Mouse (Mus musculus): ENCODE data around the gene Lrrc9. TPM values are rescaled to one million over a fixed set of nuclear protein-coding genes. Genes with fewer than 3 reads are reported as not detected.

Lrrc9 gene
- polyA plus RNA-seq, 1 experiment = not detected

DNA sequence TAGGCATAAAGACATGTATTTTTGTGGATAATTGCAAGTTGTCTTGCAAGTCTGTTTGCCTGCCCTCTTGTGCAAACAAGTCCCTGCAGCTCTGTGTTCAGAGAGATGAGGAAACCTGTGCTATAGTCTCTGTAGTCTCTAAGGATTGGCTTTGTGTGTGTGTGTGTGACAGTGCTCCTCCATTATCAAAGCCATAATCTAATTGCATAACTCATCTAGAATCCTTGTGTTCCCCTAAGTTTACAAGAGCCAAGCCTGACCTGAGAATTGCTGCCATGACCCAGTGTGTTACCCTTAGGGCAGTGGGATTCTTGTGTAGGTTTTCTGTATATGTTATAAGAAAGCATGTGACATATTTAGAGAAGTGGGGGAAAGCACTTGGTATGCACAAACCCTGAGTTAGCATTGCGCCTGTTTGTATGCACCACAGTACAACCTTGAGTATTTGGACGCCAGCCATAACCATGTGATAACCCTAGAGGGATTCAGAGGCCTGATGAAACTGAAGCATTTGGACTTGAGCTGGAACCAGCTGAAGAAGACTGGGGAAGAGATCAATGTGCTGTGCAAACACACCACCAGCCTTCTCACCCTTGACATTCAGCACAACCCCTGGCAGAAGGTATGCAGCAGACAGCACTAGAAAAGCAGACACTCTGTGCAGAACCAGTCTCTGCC, 35.2 kb downstream of the Lrrc9 start:
- Histone ChIP-seq H3K79me3 (ENCODE audit: low read depth) (no peaks in the 10 kb centered on the region), H3K36me3 (ENCODE audit: control insufficient read depth, insufficient read depth) (no peaks in the 10 kb centered on the region), H3K79me2 (ENCODE audit: control insufficient read depth, insufficient read depth) (no peaks in the 10 kb centered on the region), H3K27me3 (ENCODE audit: control insufficient read depth, insufficient read depth, insufficient read length) (peaks cover 17% of the 10 kb centered on the region), H3ac (ENCODE audit: control insufficient read depth, insufficient read length, low read depth) (no peak overlapping the region), H3K4me3 (ENCODE audit: insufficient read depth, poor library complexity, severe bottlenecking) (no peak overlapping the region)
- TF ChIP-seq MAX (IDR thresholded peaks at IDR 0.05) (no peak), USF1 (IDR thresholded peaks at IDR 0.05; ENCODE audit: low read depth) (no peak), CTCF (IDR thresholded peaks at IDR 0.05; ENCODE audit: control insufficient read depth, insufficient read depth, insufficient read length) (no peak), CEBPB (IDR thresholded peaks at IDR 0.05; ENCODE audit: low read depth) (no peak), FOSL1 (IDR thresholded peaks at IDR 0.05; ENCODE audit: insufficient read depth, low read length, poor library complexity, severe bottlenecking) (no peak), MYOD1 (IDR thresholded peaks at IDR 0.05; ENCODE audit: control insufficient read depth, insufficient read length, low read depth) (no peak), MYOG (IDR thresholded peaks at IDR 0.05; ENCODE audit: control insufficient read depth, extremely low read depth, insufficient read length) (no peak)

DNA sequence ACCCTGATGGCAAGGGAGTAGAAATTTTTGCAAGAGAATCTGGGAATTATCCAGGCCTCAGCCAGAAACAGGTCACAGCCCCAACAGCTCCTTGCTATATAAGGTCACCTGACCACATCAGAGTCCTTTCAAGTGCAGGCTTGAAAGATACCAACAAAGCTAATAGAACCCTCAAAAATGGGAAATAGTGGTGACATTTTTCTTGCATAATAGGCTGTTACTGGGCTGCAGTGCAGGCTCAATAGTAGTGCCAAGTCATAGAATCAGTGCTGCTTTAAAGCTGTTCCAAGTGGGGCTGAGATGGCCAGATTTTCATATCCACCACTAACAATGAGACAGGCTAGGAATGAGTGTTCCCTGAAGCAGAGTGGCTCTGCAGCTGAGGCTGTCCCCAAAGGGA, 40.6 kb downstream of the Lrrc9 start:
- no peaks in the 10 kb centered on the region for H3K79me2 ChIP-seq (ENCODE audit: control insufficient read depth, insufficient read depth)
- no peaks in the 10 kb centered on the region for H3K79me3 ChIP-seq (ENCODE audit: low read depth)
- TF ChIP-seq FOSL1 (IDR thresholded peaks at IDR 0.05; ENCODE audit: insufficient read depth, low read length, poor library complexity, severe bottlenecking) (no peak), MYOD1 (IDR thresholded peaks at IDR 0.05; ENCODE audit: control insufficient read depth, insufficient read length, low read depth) (no peak), MAX (IDR thresholded peaks at IDR 0.05) (no peak), CTCF (IDR thresholded peaks at IDR 0.05; ENCODE audit: control insufficient read depth, insufficient read depth, insufficient read length) (no peak), MYOG (IDR thresholded peaks at IDR 0.05; ENCODE audit: control insufficient read depth, extremely low read depth, insufficient read length) (no peak), USF1 (IDR thresholded peaks at IDR 0.05; ENCODE audit: low read depth) (no peak), CEBPB (IDR thresholded peaks at IDR 0.05; ENCODE audit: low read depth) (no peak)
- no peak overlapping the region for H3K4me3 ChIP-seq (ENCODE audit: insufficient read depth, poor library complexity, severe bottlenecking)
- H3K27me3 ChIP-seq (ENCODE audit: control insufficient read depth, insufficient read depth, insufficient read length) = peaks cover 5% of the 10 kb centered on the region
- H3ac ChIP-seq (ENCODE audit: control insufficient read depth, insufficient read length, low read depth) = no peak overlapping the region
- H3K36me3 ChIP-seq (ENCODE audit: control insufficient read depth, insufficient read depth) = no peaks in the 10 kb centered on the region

GRCm38 (mm10) chr12:72484872-72485271, 43.2 kb downstream of the Lrrc9 start:
- Histone ChIP-seq H3K36me3 (ENCODE audit: control insufficient read depth, insufficient read depth) (no peaks in the 10 kb centered on the region), H3K27me3 (ENCODE audit: control insufficient read depth, insufficient read depth, insufficient read length) (peaks cover 5% of the 10 kb centered on the region), H3K79me3 (ENCODE audit: low read depth) (no peaks in the 10 kb centered on the region), H3ac (ENCODE audit: control insufficient read depth, insufficient read length, low read depth) (no peak overlapping the region), H3K79me2 (ENCODE audit: control insufficient read depth, insufficient read depth) (no peaks in the 10 kb centered on the region), H3K4me3 (ENCODE audit: insufficient read depth, poor library complexity, severe bottlenecking) (no peak overlapping the region)
- TF ChIP-seq MAX (IDR thresholded peaks at IDR 0.05) (no peak), CTCF (IDR thresholded peaks at IDR 0.05; ENCODE audit: control insufficient read depth, insufficient read depth, insufficient read length) (no peak), MYOD1 (IDR thresholded peaks at IDR 0.05; ENCODE audit: control insufficient read depth, insufficient read length, low read depth) (no peak), FOSL1 (IDR thresholded peaks at IDR 0.05; ENCODE audit: insufficient read depth, low read length, poor library complexity, severe bottlenecking) (no peak), CEBPB (IDR thresholded peaks at IDR 0.05; ENCODE audit: low read depth) (no peak), USF1 (IDR thresholded peaks at IDR 0.05; ENCODE audit: low read depth) (no peak), MYOG (IDR thresholded peaks at IDR 0.05; ENCODE audit: control insufficient read depth, extremely low read depth, insufficient read length) (no peak)

- TF ChIP-seq CTCF (IDR thresholded peaks at IDR 0.05; ENCODE audit: control insufficient read depth, insufficient read depth, insufficient read length) (no peak), MYOG (IDR thresholded peaks at IDR 0.05; ENCODE audit: control insufficient read depth, extremely low read depth, insufficient read length) (no peak), MYOD1 (IDR thresholded peaks at IDR 0.05; ENCODE audit: control insufficient read depth, insufficient read length, low read depth) (no peak), MAX (IDR thresholded peaks at IDR 0.05) (no peak), CEBPB (IDR thresholded peaks at IDR 0.05; ENCODE audit: low read depth) (no peak), FOSL1 (IDR thresholded peaks at IDR 0.05; ENCODE audit: insufficient read depth, low read length, poor library complexity, severe bottlenecking) (no peak), USF1 (IDR thresholded peaks at IDR 0.05; ENCODE audit: low read depth) (no peak)
- Histone ChIP-seq H3K79me2 (ENCODE audit: control insufficient read depth, insufficient read depth) (no peaks in the 10 kb centered on the region), H3K79me3 (ENCODE audit: low read depth) (no peaks in the 10 kb centered on the region), H3K27me3 (ENCODE audit: control insufficient read depth, insufficient read depth, insufficient read length) (peaks cover 5% of the 10 kb centered on the region), H3ac (ENCODE audit: control insufficient read depth, insufficient read length, low read depth) (no peak overlapping the region), H3K36me3 (ENCODE audit: control insufficient read depth, insufficient read depth) (no peaks in the 10 kb centered on the region), H3K4me3 (ENCODE audit: insufficient read depth, poor library complexity, severe bottlenecking) (no peak overlapping the region)
Observed at GRCm38 (mm10) chr12:72487498-72487897, 45.8 kb downstream of the Lrrc9 start.

GRCm38 (mm10) chr12:72489995-72490394, 48.3 kb downstream of the Lrrc9 start:
- Histone ChIP-seq H3ac (ENCODE audit: control insufficient read depth, insufficient read length, low read depth) (no peak overlapping the region), H3K36me3 (ENCODE audit: control insufficient read depth, insufficient read depth) (no peaks in the 10 kb centered on the region), H3K79me3 (ENCODE audit: low read depth) (no peaks in the 10 kb centered on the region), H3K79me2 (ENCODE audit: control insufficient read depth, insufficient read depth) (no peaks in the 10 kb centered on the region), H3K4me3 (ENCODE audit: insufficient read depth, poor library complexity, severe bottlenecking) (no peak overlapping the region), H3K27me3 (ENCODE audit: control insufficient read depth, insufficient read depth, insufficient read length) (peaks cover 10% of the 10 kb centered on the region)
- TF ChIP-seq CEBPB (IDR thresholded peaks at IDR 0.05; ENCODE audit: low read depth) (peak; percentile 68), MYOG (IDR thresholded peaks at IDR 0.05; ENCODE audit: control insufficient read depth, extremely low read depth, insufficient read length) (no peak), MAX (IDR thresholded peaks at IDR 0.05) (no peak)
